Mouse (Mus musculus) cortical plate, adult 2 months (tissue): ENCODE results near the gene Fam107b.

ENCODE experiments used
- CTCF ChIP-seq: fragments of 200-500 bp; IDR thresholded peaks from 2 replicates; pipeline ENCODE4 v1.5.1; 2011; ENCODE audit warnings: mild to moderate bottlenecking, control low read depth, low read length; ENCODE audit not compliant: insufficient read depth; ENCODE audit errors: extremely low read depth
- POLR2A ChIP-seq: fragments of 200-500 bp; IDR thresholded peaks from 2 replicates; pipeline ENCODE4 v1.6.1; 2011; ENCODE audit warnings: mild to moderate bottlenecking, low read length, control low read depth; ENCODE audit not compliant: insufficient read depth; ENCODE audit errors: extremely low read depth

DNA sequence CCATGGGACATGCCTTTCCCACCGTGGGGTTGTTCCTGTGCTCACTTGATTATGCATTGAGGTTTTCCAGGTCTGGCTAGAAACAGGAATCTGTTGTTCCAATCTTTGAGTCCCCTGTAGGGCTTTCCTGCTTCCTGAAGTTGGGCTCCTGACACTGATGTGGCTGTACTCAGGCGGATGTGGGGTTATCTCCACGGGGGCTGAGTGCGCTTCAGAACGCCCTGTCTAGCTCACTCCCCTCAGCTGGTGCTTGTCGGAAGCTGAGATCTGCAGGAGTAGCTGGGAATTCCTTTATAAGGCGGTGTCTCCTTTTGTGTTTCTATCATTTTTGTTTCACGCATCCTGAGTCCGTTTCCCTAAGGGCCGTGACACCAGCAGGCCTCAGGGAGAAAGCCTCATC is 160.5 kb downstream of the Fam107b start:
- TF ChIP-seq CTCF (no peak), POLR2A (no peak)
